Mouse (Mus musculus) kidney, adult 9 months (tissue): ENCODE data around the gene Plekhh1.

Source experiments
- DNase-seq: peaks from one replicate; pipeline ENCODE4 v3.0.0; 2022

Gene Plekhh1

DNA sequence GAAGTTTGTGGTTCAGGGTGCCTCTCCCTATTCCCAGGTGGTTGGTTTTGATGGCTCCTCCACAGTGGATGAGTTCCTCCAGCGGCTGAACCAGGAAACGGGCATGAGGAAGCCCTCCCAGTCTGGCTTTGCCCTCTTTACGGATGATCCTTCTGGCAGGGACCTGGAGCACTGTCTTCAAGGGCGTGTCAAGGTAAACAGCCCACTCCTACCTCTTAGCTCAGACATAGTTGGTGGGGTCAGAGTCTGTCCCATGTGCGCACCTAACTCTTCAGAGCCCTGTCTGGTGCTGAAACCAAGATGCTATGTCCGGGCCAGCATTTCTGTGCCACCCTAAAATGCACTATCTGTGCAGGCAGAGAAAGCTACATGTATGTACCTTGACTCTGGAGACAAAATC lies 44.4 kb downstream of the Plekhh1 start:
- DNase-seq = no peak

DNA sequence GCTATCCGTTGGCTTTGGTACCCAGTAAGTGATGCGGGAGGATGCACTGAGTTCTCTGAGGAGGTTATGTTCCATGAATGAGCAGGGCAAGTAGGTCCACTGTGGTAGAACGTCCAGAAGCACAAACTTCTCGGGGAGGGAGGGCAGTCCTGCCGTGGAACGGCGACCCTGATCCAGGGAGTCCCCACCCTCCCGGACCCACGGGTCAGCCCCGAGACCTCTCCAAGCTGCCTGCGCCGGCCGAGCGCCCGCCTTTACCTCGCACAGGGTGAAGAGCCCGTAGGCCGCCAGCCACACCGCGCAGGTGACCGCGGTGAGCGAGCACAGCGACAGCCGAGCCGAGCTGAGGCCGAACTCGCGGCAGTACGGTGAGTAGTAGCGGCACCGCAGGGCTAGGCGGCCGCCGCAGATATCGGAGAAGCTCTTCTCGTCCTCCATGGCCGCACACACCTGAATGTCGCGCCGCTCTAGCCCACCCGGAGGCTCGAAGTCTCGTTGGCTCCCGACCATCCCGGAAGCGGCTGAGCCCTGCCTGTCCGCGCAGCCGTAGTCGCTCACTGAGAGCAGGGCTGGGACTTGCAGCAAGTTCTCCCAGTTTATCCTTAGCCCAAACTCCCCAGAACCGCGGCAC lies 60.3 kb downstream of the Plekhh1 start, which contains the start of gene Pigh:
Pigh (minus strand) TSS at position 470 of the 631 bp plus-strand sequence.
- peak; percentile 88 for DNase-seq

DNA sequence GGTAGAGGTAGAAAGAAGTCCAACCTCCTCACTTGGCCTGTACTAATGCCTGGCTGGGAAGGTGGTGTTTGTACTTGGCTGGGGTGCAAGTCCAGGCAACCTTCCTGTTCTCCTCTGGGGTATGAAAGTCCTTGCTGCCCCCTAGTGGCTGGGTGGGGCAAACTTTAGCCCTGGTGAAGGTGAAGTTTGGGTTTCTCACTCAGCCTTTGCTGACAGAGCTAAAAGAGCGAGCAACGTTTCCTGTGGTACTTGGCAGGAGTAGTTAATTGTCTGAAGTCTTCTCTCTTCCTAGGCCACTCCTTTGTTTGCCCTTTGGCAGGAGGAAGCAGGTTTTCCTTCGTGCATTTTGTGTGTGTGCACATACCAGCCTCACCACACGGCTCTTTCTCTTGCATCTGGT lies 63.6 kb downstream of the Plekhh1 start:
- DNase-seq = peak; percentile 91

DNA sequence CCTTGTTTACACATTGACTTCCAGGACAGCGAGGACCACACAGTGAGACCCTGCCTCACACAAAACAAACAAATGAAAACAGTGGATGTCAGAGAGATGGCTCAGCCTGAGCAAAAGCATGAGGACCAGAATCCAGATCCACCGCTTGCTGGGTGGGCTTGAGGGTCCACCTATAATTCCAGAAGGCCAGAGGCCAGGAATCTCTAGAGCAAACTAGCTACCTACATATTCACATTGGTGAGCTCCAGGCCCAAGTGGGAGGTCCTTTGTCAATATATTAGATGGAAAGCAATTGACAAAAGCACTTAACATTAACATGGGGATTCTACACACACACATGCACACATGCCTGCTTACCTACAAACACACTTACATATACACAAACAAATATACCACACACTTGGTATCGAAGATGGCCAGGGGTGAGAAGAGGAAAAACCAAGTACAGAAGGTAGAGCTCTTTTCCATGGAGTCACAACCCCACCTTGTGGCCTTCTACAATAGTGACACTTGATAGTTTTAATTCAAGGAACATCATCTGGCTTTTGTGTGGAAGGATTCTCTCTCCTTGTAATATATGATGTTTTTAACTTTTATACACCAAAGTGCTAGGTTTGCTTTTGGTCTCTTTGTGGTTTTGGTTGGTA lies 68.3 kb downstream of the Plekhh1 start:
- DNase-seq = peak; percentile 42

DNA sequence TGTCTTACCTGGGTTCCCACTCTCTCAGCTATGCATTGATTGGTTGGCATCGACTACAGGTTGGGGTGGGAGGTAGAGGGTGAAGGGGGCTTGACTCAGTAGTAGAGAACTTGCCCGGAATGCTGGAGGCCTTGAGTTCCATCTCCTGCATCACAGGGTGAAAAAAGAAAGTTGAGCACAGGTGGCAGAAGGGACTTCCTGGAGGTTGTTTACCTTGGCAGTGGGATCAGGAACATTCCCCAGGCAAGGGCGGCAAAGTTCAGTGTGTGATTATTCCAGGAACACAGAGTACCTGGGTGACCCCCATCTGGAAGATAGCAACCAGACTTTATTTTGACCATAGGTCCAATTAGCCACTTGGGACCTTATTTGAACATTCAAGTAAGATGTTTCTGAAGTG lies 74.8 kb downstream of the Plekhh1 start:
- DNase-seq = peak; percentile 75

DNA sequence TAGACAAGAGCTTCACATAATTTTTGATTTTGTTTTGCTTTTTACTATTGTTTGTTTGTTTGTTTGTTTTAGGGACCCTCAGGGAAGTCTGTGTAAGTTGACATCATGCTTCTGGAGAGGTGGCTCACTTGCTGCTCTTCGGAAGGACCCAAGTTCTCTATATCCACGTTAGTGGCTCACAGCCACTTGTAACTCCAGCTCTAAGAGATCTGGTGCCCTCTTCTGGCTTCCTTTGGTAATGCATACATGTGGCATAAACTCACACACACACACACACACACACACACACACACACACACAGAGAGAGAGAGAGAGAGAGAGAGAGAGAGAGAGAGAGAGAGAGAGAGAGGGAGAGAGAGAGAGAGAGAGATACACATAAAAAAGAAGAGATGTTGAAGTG lies 75.6 kb downstream of the Plekhh1 start:
- no peak for DNase-seq

DNA sequence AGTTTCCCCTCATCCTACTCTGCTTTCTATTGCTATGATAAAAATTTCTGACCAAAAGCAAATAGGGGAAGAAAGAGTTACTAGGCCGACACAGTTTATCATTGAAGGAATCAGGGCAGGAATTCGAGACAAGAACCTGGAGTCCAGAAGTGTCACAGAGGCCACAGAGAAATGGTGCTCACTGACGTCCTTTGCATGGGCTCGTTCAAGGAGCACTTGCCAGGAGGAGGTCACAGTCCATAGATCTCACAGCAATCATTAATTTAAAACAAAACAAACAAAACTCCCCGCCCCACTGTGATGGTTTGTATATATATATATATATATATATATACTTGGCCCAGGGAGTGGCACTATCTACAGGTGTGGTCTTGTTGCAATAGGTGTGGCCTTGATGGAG lies 76.3 kb downstream of the Plekhh1 start:
- DNase-seq = peak; percentile 68

DNA sequence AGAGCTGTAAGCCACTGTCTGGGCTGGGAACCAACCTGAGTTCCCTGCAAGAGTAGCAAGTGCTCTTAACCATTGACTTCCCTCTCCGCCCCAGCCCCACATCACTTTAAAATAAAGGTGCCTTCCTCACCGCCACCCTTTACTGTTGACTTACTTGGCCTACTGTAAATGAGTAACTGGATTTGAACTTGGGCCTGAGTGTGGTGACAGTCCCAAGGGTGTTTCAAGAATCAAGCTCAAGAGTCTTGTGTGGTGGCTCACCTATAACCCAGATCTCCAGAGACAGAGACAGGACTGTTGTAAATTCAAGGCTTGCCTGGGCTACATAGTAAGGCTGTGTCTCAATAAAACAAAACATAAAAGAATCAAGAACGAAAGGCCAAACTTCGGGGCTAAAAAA lies 90.0 kb downstream of the Plekhh1 start:
- peak; percentile 60 for DNase-seq

DNA sequence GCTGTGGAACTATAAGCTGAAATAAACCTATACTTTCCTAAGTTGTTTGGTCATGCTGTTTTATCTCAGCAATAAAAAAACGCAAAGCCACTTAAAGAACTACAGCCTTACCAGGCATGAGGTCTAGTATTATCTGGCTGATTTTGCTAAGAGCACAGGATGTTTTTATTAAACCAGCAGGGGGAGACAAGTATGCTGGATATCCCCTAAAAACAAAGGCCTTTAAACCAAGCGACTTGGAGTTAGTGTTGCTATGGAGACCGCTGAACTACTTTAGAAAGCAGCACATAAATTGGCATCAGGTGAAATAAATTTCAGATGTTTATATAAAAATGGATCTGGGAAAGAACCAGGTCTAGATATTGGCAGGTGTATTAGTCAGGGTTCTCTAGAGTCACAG lies 93.9 kb downstream of the Plekhh1 start:
- DNase-seq = peak; percentile 32

DNA sequence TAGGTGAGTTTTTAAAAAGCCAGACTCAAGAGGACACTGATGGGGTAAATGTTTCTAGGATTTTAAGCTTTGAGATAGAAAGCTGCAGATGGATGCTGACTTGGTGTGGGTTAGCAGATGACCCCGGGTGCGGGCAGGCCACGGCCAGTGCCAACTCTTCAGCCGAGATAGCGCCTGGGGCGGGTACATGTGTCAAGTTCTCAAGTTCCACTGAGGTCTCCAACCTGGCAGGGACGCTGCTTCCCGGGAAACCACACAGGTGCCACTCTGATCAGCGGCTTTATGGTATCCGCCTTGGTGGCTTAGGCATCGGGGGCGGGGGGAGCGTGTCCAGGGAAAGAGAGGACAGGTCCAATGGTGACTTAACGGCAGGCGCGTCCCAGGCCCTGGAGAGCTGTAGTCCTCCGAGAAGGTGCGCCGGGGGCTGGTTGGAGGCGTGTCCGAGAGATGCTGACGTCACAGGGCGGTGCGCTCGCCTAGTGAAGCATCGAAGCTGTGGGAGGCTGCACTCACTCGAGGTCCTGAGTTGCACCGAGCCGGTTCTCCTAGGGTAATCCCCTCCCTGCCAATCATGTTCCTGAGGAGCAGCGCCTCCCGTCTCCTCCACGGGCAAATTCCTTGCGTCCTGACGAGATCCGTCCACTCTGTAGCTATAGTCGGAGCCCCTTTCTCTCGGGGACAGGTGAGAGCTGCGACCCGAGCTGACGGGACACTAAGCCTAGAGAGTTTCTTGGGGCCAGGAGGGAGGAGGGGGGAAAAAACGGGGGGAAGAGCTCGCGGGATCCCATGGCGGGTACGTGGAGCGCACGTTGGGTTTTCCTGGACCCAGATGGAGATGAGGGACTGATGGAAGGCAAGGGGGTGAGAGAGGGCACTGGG lies 101.6 kb downstream of the Plekhh1 start, which contains the start of gene Arg2:
Arg2 (plus strand) TSS at position 479 of the 879 bp plus-strand sequence.
- peak; percentile 77 for DNase-seq
